21 mouse cellular contexts compared by ENCODE assay signal in the genomic region with DNA sequence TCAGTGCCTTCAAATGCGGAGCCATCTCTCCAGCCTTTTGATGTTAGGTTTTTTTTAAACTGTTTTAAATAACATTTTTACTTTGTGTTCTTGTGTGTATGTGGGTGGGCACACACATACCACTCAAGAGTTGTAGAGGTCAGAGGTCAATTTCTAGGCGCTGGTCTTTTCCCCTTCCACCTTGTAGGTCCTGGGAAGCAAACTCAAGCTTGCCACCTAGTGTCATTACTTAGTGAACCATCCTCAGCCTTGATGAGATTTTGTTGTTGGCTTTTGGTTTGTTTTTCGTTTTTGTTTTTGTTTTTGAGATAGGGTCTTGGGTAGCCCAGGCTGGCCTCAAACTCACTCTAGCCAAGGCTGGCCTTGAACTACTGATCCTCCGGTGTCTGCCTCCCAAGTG. TPM values are rescaled to one million over a fixed set of nuclear protein-coding genes. Genes with fewer than 3 reads are reported as not detected.
A peak's percentile ranks its signal among the peaks of the same experiment; 100 is the strongest.
DNase-seq lines count a peak whose midpoint lies in the region; ATAC-seq and TF ChIP-seq lines count a peak whose summit lies in the region.
"Had no signal": no experiment of that assay in that cellular context is flagged by ENCODE, and none has a peak within 500 bp of the region (broad histone marks: within the 10 kb centered on the region; RNA-seq: fewer than 3 reads in every experiment).

No protein-coding gene starts in this region.

- ATAC-seq in heart, postnatal 0 days (ENCODE audit: insufficient read depth, low read depth) = no peak
- no peak for ATAC-seq in forebrain, embryonic 12.5 days (ENCODE audit: low FRiP score)

- H3K36me3 ChIP-seq in heart, postnatal 0 days (replicated peaks; ENCODE audit: control insufficient read depth, insufficient read depth, low read length) = no peaks in the 10 kb centered on the region
- H3K36me3 ChIP-seq in liver, adult 2 months (ENCODE audit: control insufficient read depth, insufficient read depth, low read length) = no peaks in the 10 kb centered on the region
- no peaks in the 10 kb centered on the region for H3K36me3 ChIP-seq in MEL (ENCODE audit: control insufficient read depth in 1 of 2, insufficient read depth in 2 of 2, low read length in 2 of 2)
- peaks cover 50% of the 10 kb centered on the region for H3K36me3 ChIP-seq in limb, embryonic 10.5 days
- peaks cover 38% of the 10 kb centered on the region for H3K36me3 ChIP-seq in forebrain, embryonic 12.5 days (replicated peaks)
- H3K36me3 ChIP-seq: G1E had no signal

- H3K27me3 ChIP-seq in heart, postnatal 0 days (ENCODE audit: control insufficient read depth, insufficient read depth, low read length) = no peaks in the 10 kb centered on the region
- no peaks in the 10 kb centered on the region for H3K27me3 ChIP-seq in liver, adult 2 months (ENCODE audit: control insufficient read depth, insufficient read depth, low read length)
- H3K27me3 ChIP-seq in MEL (ENCODE audit: control insufficient read depth in 1 of 2, insufficient read depth in 2 of 2, low read length in 2 of 2) = peaks cover 0 to 2% of the 10 kb centered on the region in 2 experiments; a peak in 2 of 4 replicates
- 0 out of 2 replicates have a peak, but pooled peaks cover 9% of the 10 kb centered on the region for H3K27me3 ChIP-seq in limb, embryonic 10.5 days (ENCODE audit: low read depth, poor library complexity, severe bottlenecking)
- H3K27me3 ChIP-seq in forebrain, embryonic 12.5 days = no peaks in the 10 kb centered on the region
- H3K27me3 ChIP-seq: hindbrain, embryonic 15.5 days had no signal

- H3K4me1 ChIP-seq in heart, postnatal 0 days (ENCODE audit: control insufficient read depth, insufficient read depth) = no peaks in the 10 kb centered on the region
- peaks cover 6% of the 10 kb centered on the region for H3K4me1 ChIP-seq in liver, adult 2 months (ENCODE audit: control insufficient read depth, insufficient read depth, low read length)
- H3K4me1 ChIP-seq in MEL (ENCODE audit: control insufficient read depth in 1 of 2, insufficient read depth in 2 of 2, low read length in 2 of 2) = peaks cover 0 to 3% of the 10 kb centered on the region in 2 experiments; a peak in 1 of 4 replicates
- H3K4me1 ChIP-seq in limb, embryonic 10.5 days = peaks cover 41% of the 10 kb centered on the region
- H3K4me1 ChIP-seq in forebrain, embryonic 12.5 days = peaks cover 27% of the 10 kb centered on the region

- H3K4me3 ChIP-seq in heart, postnatal 0 days (ENCODE audit: low read depth, low read length) = no peak overlapping the region
- H3K4me3 ChIP-seq in liver, adult 2 months (ENCODE audit: insufficient read depth, low read depth, low read length) = no peak overlapping the region
- no peak overlapping the region for H3K4me3 ChIP-seq in MEL (ENCODE audit: control insufficient read depth in 1 of 2, insufficient read depth in 1 of 2, low read depth in 2 of 2, low read length in 2 of 2)
- no peak overlapping the region for H3K4me3 ChIP-seq in limb, embryonic 10.5 days
- H3K4me3 ChIP-seq in forebrain, embryonic 12.5 days (replicated peaks) = no peak overlapping the region
- H3K4me3 ChIP-seq: erythroblast, embryonic 14.5 days had no signal

- 54% methylated on average over 4 of the region's 4 CpGs for WGBS in heart, postnatal 0 days
- WGBS in liver, adult 2 months = 62% methylated on average over 4 of the region's 4 CpGs
- 62% methylated on average over 4 of the region's 4 CpGs for WGBS in limb, embryonic 10.5 days
- WGBS in forebrain, embryonic 12.5 days = 75% methylated on average over 4 of the region's 4 CpGs

- no peaks in the 10 kb centered on the region for H3K79me2 ChIP-seq in liver, adult 2 months (ENCODE audit: control insufficient read depth, insufficient read depth, low read length)
- H3K79me2 ChIP-seq in MEL (ENCODE audit: control insufficient read depth, insufficient read depth, low read length, poor library complexity) = no peaks in the 10 kb centered on the region; the same call in 1 of the 2 replicates

- DNase-seq in heart, postnatal 0 days (ENCODE audit: low spot score) = no peak
- DNase-seq in heart, postnatal 14 days = no peak
- DNase-seq in liver, adult 2 months (ENCODE audit: extremely low read depth, low read depth, low spot score) = no peak
- DNase-seq in liver = no peak
- DNase-seq in 416B (ENCODE audit: low read depth) = peak; percentile 23
- DNase-seq in MEL (ENCODE audit: low read depth, low spot score) = no peak
- no peak for DNase-seq in limb, embryonic 10.5 days (ENCODE audit: low spot score)
- DNase-seq: cerebellum, adult 11 months; cerebellum, postnatal 14 days; gastrocnemius, postnatal 25 days; kidney, adult 18-20 months; lung, adult 2 months; right cerebral cortex, postnatal 4 days; thymus, postnatal 25 days had no signal

- no peak for TF ChIP-seq EP300 in heart, postnatal 0 days (IDR thresholded peaks at IDR 0.05; ENCODE audit: low read depth)
- no peak for TF ChIP-seq EP300 in MEL (IDR thresholded peaks at IDR 0.05; ENCODE audit: low read depth in 1 of 2, low read length in 2 of 2)

- TF ChIP-seq RAD21 in MEL (IDR thresholded peaks at IDR 0.05; ENCODE audit: low read depth, low read length) = peak; percentile 21

- peak; percentile 24; the same call in 1 of the 2 replicates for TF ChIP-seq CTCF in heart, postnatal 0 days (IDR thresholded peaks at IDR 0.05; ENCODE audit: low read depth)
- TF ChIP-seq CTCF in liver, adult 2 months (IDR thresholded peaks at IDR 0.05; ENCODE audit: low read depth, low read length) = peak; percentile 22; the same call in 1 of the 2 replicates
- peak in 1 of 3 experiments; percentile 40; a peak in 2 of 6 replicates for TF ChIP-seq CTCF in MEL (IDR thresholded peaks at IDR 0.05 in 2 of 3, conservative IDR thresholded peaks at IDR 0.05 in 1 of 3; ENCODE audit: control insufficient read depth in 1 of 3, insufficient read depth in 1 of 3, low read depth in 2 of 3, low read length in 3 of 3, poor library complexity in 1 of 3, severe bottlenecking in 1 of 3)

- no peaks in the 10 kb centered on the region for H3K9me3 ChIP-seq in heart, postnatal 0 days (replicated peaks; ENCODE audit: control insufficient read depth, low read length)
- H3K9me3 ChIP-seq in MEL (replicated peaks; ENCODE audit: insufficient read depth, low read length) = no peaks in the 10 kb centered on the region
- no peaks in the 10 kb centered on the region for H3K9me3 ChIP-seq in limb, embryonic 10.5 days (replicated peaks)
- no peaks in the 10 kb centered on the region for H3K9me3 ChIP-seq in forebrain, embryonic 12.5 days
- H3K9me3 ChIP-seq: G1E; hindbrain, embryonic 15.5 days; limb, embryonic 12.5 days; neural tube, embryonic 15.5 days had no signal

- no peak overlapping the region for H3K27ac ChIP-seq in heart, postnatal 0 days (ENCODE audit: low read depth)
- no peak overlapping the region for H3K27ac ChIP-seq in liver, adult 2 months (replicated peaks; ENCODE audit: insufficient read depth, low read depth, low read length)
- no peak overlapping the region for H3K27ac ChIP-seq in MEL (ENCODE audit: control insufficient read depth, low read depth, low read length)
- no peak overlapping the region for H3K27ac ChIP-seq in limb, embryonic 10.5 days
- H3K27ac ChIP-seq in forebrain, embryonic 12.5 days = no peak overlapping the region
- H3K27ac ChIP-seq: neural tube, embryonic 15.5 days had no signal

- H3K4me2 ChIP-seq in heart, postnatal 0 days (ENCODE audit: low read depth, low read length) = no peak overlapping the region
- no peak overlapping the region for H3K4me2 ChIP-seq in forebrain, embryonic 12.5 days

- H3K9ac ChIP-seq in heart, postnatal 0 days (replicated peaks; ENCODE audit: low read depth, low read length) = no peak overlapping the region
- H3K9ac ChIP-seq in liver, adult 2 months (ENCODE audit: low read depth, low read length) = no peak overlapping the region
- no peak overlapping the region for H3K9ac ChIP-seq in MEL (ENCODE audit: control insufficient read depth, low read depth, low read length, poor library complexity, severe bottlenecking)
- H3K9ac ChIP-seq in forebrain, embryonic 12.5 days = no peak overlapping the region
- H3K9ac ChIP-seq: limb, embryonic 12.5 days had no signal

- TF ChIP-seq POLR2A in liver, adult 2 months (IDR thresholded peaks at IDR 0.05; ENCODE audit: extremely low read depth, insufficient read depth, low read length) = no peak
- no peak for TF ChIP-seq POLR2A in MEL (IDR thresholded peaks at IDR 0.05; ENCODE audit: control insufficient read depth in 1 of 2, insufficient read depth in 1 of 2, low read depth in 1 of 2, low read length in 2 of 2, poor library complexity in 1 of 2)

- intact Hi-C loops in heart, postnatal 14 days (cut with DNase I) = no loop called here

RNA-seq across cellular contexts. Expression of gene Vps37d, which starts 2.4 kb away (rescaled TPM):
- total RNA-seq in heart, postnatal 0 days (2014; rRNA removed; ENCODE audit: low replicate concordance) = 3.7 and 5.6 TPM in 2 replicates
- 1.0 and 1.1 TPM in 2 replicates for polyA plus RNA-seq in heart, postnatal 0 days (2015; fragmentation: Nextera tagmentation; extraction: Ambion mirVana)
- total RNA-seq in heart, postnatal 14 days (2021) = 1 to 10 TPM in 1 of 2 experiments, under 1 TPM in 1; 0.98 to 1.2 TPM
- 0.13 and 0.18 TPM in 2 replicates for total RNA-seq in liver, adult 2 months (2014; rRNA removed)
- 0.60 and 0.66 TPM in 2 replicates for polyA plus RNA-seq in liver, adult 2 months (2012; rRNA removed)
- 0.23 and 0.31 TPM in 2 replicates for total RNA-seq in MEL (2012; rRNA removed)
- 1 to 10 TPM in 1 of 2 experiments, not detected in 1; 1.2 TPM for polyA plus RNA-seq in MEL (2012; ENCODE audit: insufficient read depth in 1 of 2, insufficient read length in 2 of 2, low read depth in 1 of 2, low replicate concordance in 2 of 2, missing spikeins in 1 of 2)
- 8.5 and 12.7 TPM in 2 replicates for polyA plus RNA-seq in limb, embryonic 10.5 days (2016; fragmentation: Nextera tagmentation; extraction: Ambion mirVana)
- 21.9 and 23.2 TPM in 2 replicates for polyA plus RNA-seq in forebrain, embryonic 12.5 days (2016; fragmentation: Nextera tagmentation; extraction: Ambion mirVana)
- total RNA-seq: G1E; megakaryocyte, adult 5-6 weeks had no signal
- polyA plus RNA-seq: erythroblast, embryonic 14.5 days had no signal

RNA-seq across cellular contexts. Expression of gene Bud23, which starts 10.9 kb away (rescaled TPM):
- 34.2 and 49.6 TPM in 2 replicates for total RNA-seq in heart, postnatal 0 days (2014; rRNA removed; ENCODE audit: low replicate concordance)
- 33.7 and 38.2 TPM in 2 replicates for polyA plus RNA-seq in heart, postnatal 0 days (2015; fragmentation: Nextera tagmentation; extraction: Ambion mirVana)
- 10 to 100 TPM; 24.9 to 26.8 TPM for total RNA-seq in heart, postnatal 14 days (2021)
- total RNA-seq in liver, adult 2 months (2014; rRNA removed) = 32.7 and 38.4 TPM in 2 replicates
- 50.9 and 51.7 TPM in 2 replicates for polyA plus RNA-seq in liver, adult 2 months (2012; rRNA removed)
- 87.5 and 101 TPM in 2 replicates for total RNA-seq in MEL (2012; rRNA removed)
- polyA plus RNA-seq in MEL (2012; ENCODE audit: insufficient read depth in 1 of 2, insufficient read length in 2 of 2, low read depth in 1 of 2, low replicate concordance in 2 of 2, missing spikeins in 1 of 2) = 100 to 1,000 TPM in 1 of 2 experiments, not detected in 1; 222 TPM
- polyA plus RNA-seq in limb, embryonic 10.5 days (2016; fragmentation: Nextera tagmentation; extraction: Ambion mirVana) = 194 and 201 TPM in 2 replicates
- 111 and 125 TPM in 2 replicates for polyA plus RNA-seq in forebrain, embryonic 12.5 days (2016; fragmentation: Nextera tagmentation; extraction: Ambion mirVana)

RNA-seq across cellular contexts. Expression of gene Dnajc30, which starts 11.7 kb away (rescaled TPM):
- total RNA-seq in heart, postnatal 0 days (2014; rRNA removed; ENCODE audit: low replicate concordance) = 7.7 and 19.7 TPM in 2 replicates
- polyA plus RNA-seq in heart, postnatal 0 days (2015; fragmentation: Nextera tagmentation; extraction: Ambion mirVana) = 33.6 and 34.1 TPM in 2 replicates
- total RNA-seq in heart, postnatal 14 days (2021) = 10 to 100 TPM; 25.9 to 26.2 TPM
- total RNA-seq in liver, adult 2 months (2014; rRNA removed) = 7.1 and 8.6 TPM in 2 replicates
- 39.9 and 45.7 TPM in 2 replicates for polyA plus RNA-seq in liver, adult 2 months (2012; rRNA removed)
- total RNA-seq in MEL (2012; rRNA removed) = 6.5 and 7.4 TPM in 2 replicates
- polyA plus RNA-seq in MEL (2012; ENCODE audit: insufficient read depth in 1 of 2, insufficient read length in 2 of 2, low read depth in 1 of 2, low replicate concordance in 2 of 2, missing spikeins in 1 of 2) = 10 to 100 TPM in 1 of 2 experiments, not detected in 1; 15.6 TPM
- 27.7 and 30.8 TPM in 2 replicates for polyA plus RNA-seq in limb, embryonic 10.5 days (2016; fragmentation: Nextera tagmentation; extraction: Ambion mirVana)
- 27.9 TPM in 2 replicates for polyA plus RNA-seq in forebrain, embryonic 12.5 days (2016; fragmentation: Nextera tagmentation; extraction: Ambion mirVana)

RNA-seq across cellular contexts. Expression of gene Mlxipl, which starts 14.0 kb away (rescaled TPM):
- total RNA-seq in heart, postnatal 0 days (2014; rRNA removed; ENCODE audit: low replicate concordance) = 1.2 and 16.0 TPM in 2 replicates
- 3.4 and 5.3 TPM in 2 replicates for polyA plus RNA-seq in heart, postnatal 0 days (2015; fragmentation: Nextera tagmentation; extraction: Ambion mirVana)
- total RNA-seq in heart, postnatal 14 days (2021) = 10 to 100 TPM; 16.5 to 28.8 TPM
- 198 and 237 TPM in 2 replicates for total RNA-seq in liver, adult 2 months (2014; rRNA removed)
- 444 and 617 TPM in 2 replicates for polyA plus RNA-seq in liver, adult 2 months (2012; rRNA removed)
- not detected in 2 replicates for total RNA-seq in MEL (2012; rRNA removed)
- polyA plus RNA-seq in MEL (2012; ENCODE audit: insufficient read depth in 1 of 2, insufficient read length in 2 of 2, low read depth in 1 of 2, low replicate concordance in 2 of 2, missing spikeins in 1 of 2) = not detected
- 2.5 and 5.1 TPM in 2 replicates for polyA plus RNA-seq in limb, embryonic 10.5 days (2016; fragmentation: Nextera tagmentation; extraction: Ambion mirVana)
- 2.7 and 3.1 TPM in 2 replicates for polyA plus RNA-seq in forebrain, embryonic 12.5 days (2016; fragmentation: Nextera tagmentation; extraction: Ambion mirVana)
- polyA plus RNA-seq: G1E had no signal

RNA-seq across cellular contexts. Expression of gene Stx1a, which starts 52.4 kb away (rescaled TPM):
- total RNA-seq in heart, postnatal 0 days (2014; rRNA removed; ENCODE audit: low replicate concordance) = 2.3 and 3.7 TPM in 2 replicates
- 2.3 and 2.5 TPM in 2 replicates for polyA plus RNA-seq in heart, postnatal 0 days (2015; fragmentation: Nextera tagmentation; extraction: Ambion mirVana)
- total RNA-seq in heart, postnatal 14 days (2021) = 1 to 10 TPM; 2.6 to 4.3 TPM
- 0.09 and 0.13 TPM in 2 replicates for total RNA-seq in liver, adult 2 months (2014; rRNA removed)
- 1.1 and 1.3 TPM in 2 replicates for polyA plus RNA-seq in liver, adult 2 months (2012; rRNA removed)
- 3.2 and 3.3 TPM in 2 replicates for total RNA-seq in MEL (2012; rRNA removed)
- 1 to 10 TPM in 1 of 2 experiments, not detected in 1; 6.0 TPM for polyA plus RNA-seq in MEL (2012; ENCODE audit: insufficient read depth in 1 of 2, insufficient read length in 2 of 2, low read depth in 1 of 2, low replicate concordance in 2 of 2, missing spikeins in 1 of 2)
- 7.5 and 8.1 TPM in 2 replicates for polyA plus RNA-seq in limb, embryonic 10.5 days (2016; fragmentation: Nextera tagmentation; extraction: Ambion mirVana)
- 21.8 and 22.3 TPM in 2 replicates for polyA plus RNA-seq in forebrain, embryonic 12.5 days (2016; fragmentation: Nextera tagmentation; extraction: Ambion mirVana)
